Mouse (Mus musculus): Measurements from ENCODE around the gene Stx16.

The Stx16 gene

DNA sequence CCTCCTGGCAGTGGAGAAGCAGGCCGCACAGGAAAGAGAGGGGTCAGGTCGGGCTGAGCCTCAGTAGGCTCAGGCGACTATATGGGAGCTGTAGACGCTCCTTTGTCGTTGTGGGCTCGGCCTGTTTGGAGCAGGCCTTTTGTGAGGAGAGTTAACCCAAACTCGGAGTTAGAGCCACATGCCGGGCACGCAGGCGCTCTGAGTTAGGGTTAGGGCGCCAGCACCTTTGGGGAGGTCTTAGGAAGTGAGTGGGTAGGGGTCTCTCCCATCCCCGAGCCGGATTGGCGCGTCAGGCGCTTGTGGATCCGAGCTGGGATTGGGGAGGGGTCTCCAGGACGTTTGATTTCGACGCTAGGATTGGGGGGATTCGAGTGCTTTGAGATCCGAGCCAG is 321 bp downstream of the Stx16 start:
- no peak for DNase-seq

DNA sequence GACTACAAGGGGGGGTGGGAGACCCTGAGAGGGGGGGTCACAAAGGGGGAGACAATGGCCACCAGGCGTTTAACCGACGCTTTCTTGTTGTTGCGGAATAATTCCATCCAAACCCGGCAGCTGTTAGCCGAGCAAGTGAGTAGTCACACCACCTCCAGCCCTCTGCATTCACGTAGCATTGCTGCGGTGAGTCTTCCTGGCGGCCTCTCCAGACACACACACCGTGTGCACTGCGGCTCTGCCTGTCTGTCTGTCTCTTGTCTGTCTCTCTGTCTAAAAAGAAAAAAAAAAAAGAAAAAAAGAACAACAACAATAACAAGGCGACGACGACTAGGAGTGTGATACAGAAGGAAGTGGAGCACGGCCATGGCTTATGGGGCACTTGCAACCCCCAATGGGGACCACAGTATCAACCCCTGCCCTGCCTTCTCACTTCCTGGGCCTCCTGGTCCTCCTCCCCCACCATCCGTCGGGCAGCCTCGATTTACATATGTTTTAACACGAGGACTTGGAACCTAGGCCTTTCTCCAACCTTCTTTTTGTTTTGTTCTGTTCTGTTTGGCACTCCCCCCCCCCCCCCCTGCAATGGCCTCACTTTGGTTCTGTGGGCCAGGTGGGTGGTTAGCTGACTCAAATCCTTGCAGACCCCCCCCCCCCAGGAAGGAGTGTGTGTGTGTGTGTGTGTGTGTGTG is 1.0 kb downstream of the Stx16 start:
- peak; percentile 22 to 44 for DNase-seq

- no peak for DNase-seq
These were observed 1.7 kb downstream of the Stx16 start for GRCm38 (mm10) chr2:174077776-174078338.

DNA sequence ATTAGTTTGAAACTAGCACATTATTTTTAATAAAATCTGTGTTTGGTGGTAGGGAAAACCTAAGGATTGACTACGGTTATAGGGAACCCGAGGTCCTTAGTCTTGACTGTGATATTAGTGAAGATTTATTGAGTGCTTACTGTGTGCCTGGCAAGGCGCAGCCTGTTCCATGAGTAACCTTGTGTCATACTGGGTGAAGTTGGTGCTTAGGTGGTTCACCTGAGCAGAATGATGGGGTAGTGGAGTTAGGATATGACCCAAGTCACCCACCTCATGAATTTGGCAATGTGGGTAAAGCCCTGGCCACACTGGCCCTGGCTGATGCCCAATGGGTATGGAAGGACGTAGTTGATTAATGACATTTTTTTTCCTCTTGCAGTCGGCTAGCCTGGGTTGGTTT is 5.7 kb downstream of the Stx16 start:
- no peak for DNase-seq

GRCm38 (mm10) chr2:174082380-174082918 is 6.3 kb downstream of the Stx16 start:
- DNase-seq = no peak

DNA sequence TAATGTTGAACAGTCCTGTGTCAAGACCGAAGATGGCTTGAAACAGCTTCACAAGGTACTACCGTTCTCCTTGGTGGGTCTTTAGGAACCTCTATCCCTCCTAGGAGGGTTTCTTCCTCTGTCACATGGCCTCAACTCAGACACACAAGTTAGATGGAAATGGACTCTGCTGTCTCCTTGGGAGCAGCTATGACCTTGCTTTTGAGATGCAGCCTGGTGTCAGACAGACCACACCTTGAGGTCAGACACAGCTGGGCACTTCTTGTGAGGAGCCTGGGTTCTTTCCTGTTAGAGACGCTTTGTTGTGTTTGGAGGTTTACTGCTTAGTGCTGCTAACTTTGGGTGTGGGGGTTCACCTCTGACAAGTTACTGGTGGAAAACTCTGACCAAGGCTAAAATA is 19.0 kb downstream of the Stx16 start:
- DNase-seq = peak in 1 of 2 experiments; percentile 6

DNA sequence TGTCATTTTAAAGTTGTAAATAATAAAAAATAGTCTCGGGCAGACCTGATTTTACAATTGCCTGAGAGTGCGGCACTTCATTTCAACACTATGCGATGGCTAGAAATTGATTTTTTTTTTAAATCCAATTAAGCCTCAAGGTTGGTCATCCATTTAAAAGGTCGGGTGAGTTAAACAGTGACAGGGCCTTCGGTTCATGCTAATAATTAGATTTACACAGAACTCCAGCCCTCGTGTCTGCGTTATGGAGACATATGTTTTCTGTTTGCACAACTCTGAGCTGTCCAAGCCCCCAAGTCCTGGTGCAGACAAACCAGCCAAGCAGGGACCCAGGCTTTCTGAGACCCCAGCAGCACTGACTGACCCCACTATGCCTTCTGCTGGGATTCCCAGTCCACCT is 26.3 kb downstream of the Stx16 start:
- no peak for DNase-seq

DNA sequence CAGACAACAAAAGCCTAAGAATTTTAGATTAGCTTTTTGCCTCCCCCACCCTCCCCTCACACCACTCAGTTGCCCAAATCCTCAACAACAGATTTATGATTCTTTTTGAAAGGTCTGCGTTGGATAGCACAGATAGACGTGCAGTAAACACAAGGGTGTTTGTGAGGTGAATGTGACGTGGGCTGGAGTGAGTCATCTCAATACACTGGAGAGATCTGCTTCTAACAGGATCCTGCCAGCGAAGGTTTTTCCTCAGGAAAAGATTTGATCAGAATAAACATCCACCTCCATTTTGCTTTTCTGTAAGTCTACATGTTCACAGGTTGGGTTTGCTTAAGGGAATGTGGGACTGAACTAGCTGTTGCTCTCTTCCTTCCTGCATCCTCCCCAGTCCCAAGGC is 27.4 kb downstream of the Stx16 start:
- peak in 1 of 2 experiments; percentile 0 for DNase-seq

- DNase-seq = no peak
These were observed 31.3 kb downstream of the Stx16 start for GRCm38 (mm10) chr2:174107375-174107774.

GRCm38 (mm10) chr2:174109991-174110782 is 34.1 kb downstream of the Stx16 start, which contains the start of gene Npepl1:
Gene Npepl1, plus strand, starts transcription at chr2:174110349.
- peak; percentile 76 to 87 for DNase-seq

GRCm38 (mm10) chr2:174110783-174111549 is 34.9 kb downstream of the Stx16 start:
- DNase-seq = peak in 1 of 2 experiments; percentile 58

DNA sequence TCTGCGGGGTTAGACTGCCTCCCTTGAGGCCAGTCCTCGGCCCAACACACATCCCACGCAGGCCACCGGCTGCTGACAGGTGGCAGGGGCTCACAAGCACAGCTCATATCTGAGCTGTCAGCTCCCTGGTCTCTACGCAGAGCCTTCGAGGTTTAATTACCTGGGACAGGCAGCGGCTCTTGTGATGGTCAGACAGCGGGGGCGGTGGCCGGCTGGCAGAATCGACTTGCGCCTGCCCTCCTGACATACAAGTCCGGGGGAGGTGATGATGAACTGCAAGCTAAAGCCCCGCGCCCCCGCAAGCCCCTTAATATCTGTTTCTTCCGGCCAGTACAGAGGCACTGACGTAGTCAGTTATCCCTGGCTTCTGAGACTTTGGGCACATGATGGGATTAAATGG is 36.8 kb downstream of the Stx16 start:
- no peak for DNase-seq

- DNase-seq = peak in 1 of 2 experiments; percentile 21
These were observed 38.2 kb downstream of the Stx16 start for GRCm38 (mm10) chr2:174114148-174114864.

- DNase-seq = peak in 1 of 2 experiments; percentile 11
These were observed 40.8 kb downstream of the Stx16 start for GRCm38 (mm10) chr2:174116929-174117328.

GRCm38 (mm10) chr2:174118141-174118540 is 42.0 kb downstream of the Stx16 start:
- DNase-seq = peak in 1 of 2 experiments; percentile 6

DNA sequence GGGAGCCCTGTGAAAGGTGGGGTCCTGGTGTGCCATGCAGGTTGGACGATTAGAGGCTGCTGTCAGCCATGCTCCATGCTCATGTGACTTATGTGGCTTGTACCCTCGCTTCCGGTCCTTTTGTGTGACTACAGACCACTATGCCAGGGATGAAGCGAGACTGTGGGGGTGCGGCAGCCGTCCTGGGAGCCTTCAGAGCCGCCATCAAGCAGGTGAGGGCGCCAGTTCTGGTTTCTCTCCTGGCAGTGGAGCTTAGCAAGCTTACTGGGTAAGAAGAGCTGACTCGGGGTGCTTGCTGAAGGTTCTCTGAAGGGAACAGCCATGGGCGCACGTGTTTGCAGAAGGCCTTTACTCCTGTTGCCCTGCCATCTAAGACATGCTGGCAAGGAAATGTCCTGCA is 43.2 kb downstream of the Stx16 start:
- DNase-seq = peak in 1 of 2 experiments; percentile 15

GRCm38 (mm10) chr2:174120631-174121030 is 44.5 kb downstream of the Stx16 start:
- peak in 1 of 2 experiments; percentile 20 for DNase-seq

- peak in 1 of 2 experiments; percentile 32 for DNase-seq
These were observed 45.4 kb downstream of the Stx16 start for GRCm38 (mm10) chr2:174121411-174121947.

DNA sequence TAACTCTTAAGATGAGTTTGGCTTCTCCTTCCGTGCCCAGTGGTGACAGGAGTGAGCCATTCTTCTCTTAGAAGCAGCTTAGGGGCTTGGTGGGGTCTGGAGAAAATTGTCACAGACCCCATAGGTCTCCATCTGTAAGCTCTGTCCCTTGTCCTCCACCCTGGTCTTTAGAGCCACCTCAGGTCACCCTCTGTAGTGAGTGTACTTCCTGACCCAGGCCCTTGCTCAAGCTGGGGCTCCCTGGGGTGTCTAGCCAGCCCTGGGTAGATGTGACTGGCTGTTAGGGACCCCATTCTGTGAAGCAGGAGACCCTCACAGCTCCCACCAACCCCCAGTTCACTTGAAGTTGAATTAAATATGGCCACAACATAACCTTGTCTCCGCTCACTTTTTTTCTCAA is 46.2 kb downstream of the Stx16 start:
- DNase-seq = peak in 1 of 2 experiments; percentile 6

GRCm38 (mm10) chr2:174123731-174124130 is 47.6 kb downstream of the Stx16 start:
- DNase-seq = peak in 1 of 2 experiments; percentile 16

Data from lung, postnatal 4 days (tissue).